Mouse (Mus musculus) hindbrain, embryonic 12.5 days (tissue): ENCODE results near the gene Adipor2. TPM values are rescaled to one million over a fixed set of nuclear protein-coding genes. Genes with fewer than 3 reads are reported as not detected.
A peak's percentile ranks its signal among the peaks of the same experiment; 100 is the strongest.

ENCODE experiments used
- ATAC-seq: fragments of 200-750 bp; cut with Nextera tagmentation; 2 replicates; pipeline ENCODE4 v1.8.0; 2017; ENCODE audit warnings: moderate TSS enrichment; ENCODE audit not compliant: low FRiP score
- H3K27ac ChIP-seq: fragments of 300-500 bp; sonication (generic); 2 replicates; pipeline ENCODE4 v1.5.1; 2016; ENCODE audit warnings: mild to moderate bottlenecking
- H3K27me3 ChIP-seq: fragments of 300-500 bp; sonication (generic); 2 replicates; pipeline ENCODE4 v1.6.1; 2016; ENCODE audit warnings: mild to moderate bottlenecking
- H3K36me3 ChIP-seq: fragments of 300-500 bp; sonication (generic); 2 replicates; pipeline ENCODE4 v1.6.1; 2016; ENCODE audit warnings: mild to moderate bottlenecking
- H3K4me1 ChIP-seq: fragments of 300-500 bp; sonication (generic); 2 replicates; pipeline ENCODE4 v1.6.1; 2016
- H3K4me2 ChIP-seq: fragments of 300-500 bp; sonication (generic); replicated peaks from 2 replicates; pipeline ENCODE4 v1.6.1; 2016; ENCODE audit warnings: mild to moderate bottlenecking
- H3K4me3 ChIP-seq: fragments of 300-500 bp; sonication (generic); 2 replicates; pipeline ENCODE4 v1.5.1; 2016; ENCODE audit warnings: mild to moderate bottlenecking
- H3K9ac ChIP-seq: fragments of 300-500 bp; sonication (generic); 2 replicates; pipeline ENCODE4 v1.6.1; 2016; ENCODE audit warnings: mild to moderate bottlenecking, moderate library complexity
- H3K9me3 ChIP-seq: fragments of 300-500 bp; sonication (generic); replicated peaks from 2 replicates; pipeline ENCODE4 v1.6.1; 2016; ENCODE audit warnings: mild to moderate bottlenecking
- WGBS: fragments of 180-500 bp; shearing (Covaris S2); methylation state at CpG from one replicate; pipeline ENCODE4 v1.1.7; 2016; 5-methylcytosine and 5-hydroxymethylcytosine counted together
- polyA plus RNA-seq: library from polyadenylated mRNA; unstranded; fragments of >200 nt; fragmentation: Nextera tagmentation; extraction: Ambion mirVana; gene quantifications from 2 replicates; pipeline ENCODE4 v1.2.1, GENCODE M21; 2016

The Adipor2 gene
- polyA plus RNA-seq, 1 experiment from 2014 or later: 37.0 TPM

DNA sequence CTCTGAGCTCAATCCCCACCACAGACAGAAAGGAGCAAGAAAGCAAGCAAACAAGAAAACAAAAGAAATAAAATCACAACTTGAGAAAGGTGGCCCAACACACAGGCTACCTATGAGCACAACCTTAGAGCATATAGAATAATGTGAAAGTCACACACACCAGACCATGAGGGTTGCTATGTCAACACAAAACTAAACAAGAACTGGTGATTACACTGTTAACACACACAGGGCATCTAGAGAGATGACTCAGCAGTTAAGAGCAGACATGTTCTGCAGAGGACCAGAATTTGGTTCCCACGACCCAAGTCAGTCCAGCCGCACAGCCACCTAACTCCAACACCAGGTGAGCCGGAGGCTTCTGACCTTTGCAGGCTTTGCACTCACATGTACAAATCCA is 14.5 kb downstream of the Adipor2 start:
- Histone ChIP-seq H3K27me3 (no peaks in the 10 kb centered on the region), H3K9me3 (no peaks in the 10 kb centered on the region), H3K4me2 (no peak overlapping the region), H3K36me3 (no peaks in the 10 kb centered on the region), H3K9ac (no peak overlapping the region), H3K4me1 (no peaks in the 10 kb centered on the region), H3K27ac (no peak overlapping the region), H3K4me3 (no peak overlapping the region)
- 81% methylated on average over 3 of the region's 3 CpGs for WGBS
- no peak for ATAC-seq

DNA sequence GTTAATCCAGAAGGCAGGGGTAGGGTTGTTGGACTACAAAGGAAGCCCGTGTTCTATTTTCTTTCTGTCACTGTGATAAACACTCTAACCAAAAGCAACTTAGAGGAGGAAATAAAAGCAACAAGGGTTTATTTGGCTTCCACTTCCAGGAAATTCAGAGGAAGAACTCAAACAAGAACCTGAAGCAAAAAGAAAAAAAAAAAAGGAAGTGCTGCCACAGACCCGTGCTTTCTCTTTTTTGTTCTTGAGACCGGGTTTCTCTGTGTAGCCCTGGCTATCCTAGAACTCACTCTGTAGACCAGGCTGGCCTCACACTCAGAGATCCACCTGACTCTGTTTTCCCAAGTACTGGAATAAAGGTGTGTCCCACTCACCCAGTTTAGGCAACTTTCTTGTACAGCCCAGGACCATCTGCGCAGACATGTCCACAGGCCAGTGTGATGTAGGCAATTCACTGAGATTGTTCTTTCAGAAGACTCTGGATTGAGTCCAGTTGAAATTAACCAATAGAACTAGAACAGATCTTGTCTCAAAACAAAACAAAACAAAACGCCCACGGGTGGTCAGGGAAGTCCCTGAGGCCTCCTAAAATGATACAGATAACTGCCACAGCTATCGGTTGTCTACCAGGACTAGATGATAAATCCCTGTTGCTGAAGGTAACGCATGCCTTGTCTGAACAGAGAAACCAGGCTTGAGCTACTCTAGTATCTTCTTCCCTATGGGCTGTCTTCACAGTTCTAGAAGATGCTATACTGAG is 15.8 kb downstream of the Adipor2 start:
- 93% methylated on average over 8 of the region's 8 CpGs for WGBS
- H3K27me3 ChIP-seq: no peaks in the 10 kb centered on the region
- no peaks in the 10 kb centered on the region for H3K4me1 ChIP-seq
- H3K4me3 ChIP-seq: no peak overlapping the region
- H3K9me3 ChIP-seq: no peaks in the 10 kb centered on the region
- no peak overlapping the region for H3K4me2 ChIP-seq
- H3K27ac ChIP-seq: no peak overlapping the region
- no peak for ATAC-seq
- H3K36me3 ChIP-seq: no peaks in the 10 kb centered on the region
- H3K9ac ChIP-seq: no peak overlapping the region

DNA sequence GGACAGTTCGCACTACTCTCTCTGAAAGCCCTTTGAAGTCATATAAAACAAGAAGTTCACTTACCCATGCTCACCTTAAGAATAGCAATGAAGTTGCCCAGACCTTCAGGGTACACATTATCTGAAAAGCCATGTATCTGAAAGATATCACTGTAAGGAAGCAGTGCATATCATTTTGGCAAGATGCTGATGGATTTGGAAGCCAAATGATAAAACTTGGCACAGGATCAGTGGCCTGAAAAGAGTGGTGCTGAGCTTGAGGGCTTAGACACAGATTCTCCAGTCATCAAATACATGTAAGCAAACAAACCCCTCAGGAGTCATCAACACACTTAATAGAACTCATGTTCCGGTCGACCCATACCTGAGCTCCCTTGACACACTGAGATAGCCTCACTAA is 16.9 kb downstream of the Adipor2 start:
- no peak overlapping the region for H3K27ac ChIP-seq
- WGBS: 97% methylated on average over 3 of the region's 3 CpGs
- H3K9me3 ChIP-seq: no peaks in the 10 kb centered on the region
- no peaks in the 10 kb centered on the region for H3K4me1 ChIP-seq
- ATAC-seq: no peak
- H3K36me3 ChIP-seq: no peaks in the 10 kb centered on the region
- no peak overlapping the region for H3K4me2 ChIP-seq
- no peak overlapping the region for H3K4me3 ChIP-seq
- H3K27me3 ChIP-seq: no peaks in the 10 kb centered on the region
- H3K9ac ChIP-seq: no peak overlapping the region

DNA sequence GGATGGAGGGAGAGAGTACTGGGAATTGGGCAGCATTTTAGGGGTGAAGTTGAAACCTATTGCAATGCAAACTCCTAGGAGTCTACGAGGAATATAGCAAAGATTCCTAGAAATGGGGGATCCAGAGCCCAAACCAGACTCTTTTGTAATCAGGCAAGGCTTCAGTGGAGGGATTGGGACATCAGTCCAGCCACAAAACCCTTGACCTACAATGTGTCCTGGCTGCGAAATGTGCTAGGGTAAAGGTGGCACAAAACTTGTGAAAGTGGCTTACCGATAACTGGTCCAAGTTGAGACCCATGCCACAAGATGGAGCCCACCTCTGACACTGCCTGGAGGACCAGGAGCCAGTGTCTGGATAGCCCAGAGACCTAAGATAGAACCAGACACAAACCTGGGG is 18.1 kb downstream of the Adipor2 start:
- Histone ChIP-seq H3K27me3 (no peaks in the 10 kb centered on the region), H3K36me3 (no peaks in the 10 kb centered on the region), H3K4me1 (no peaks in the 10 kb centered on the region), H3K9ac (no peak overlapping the region), H3K4me3 (no peak overlapping the region), H3K27ac (no peak overlapping the region), H3K4me2 (no peak overlapping the region), H3K9me3 (no peaks in the 10 kb centered on the region)
- no peak for ATAC-seq
- 91% methylated on average over 3 of the region's 3 CpGs for WGBS

DNA sequence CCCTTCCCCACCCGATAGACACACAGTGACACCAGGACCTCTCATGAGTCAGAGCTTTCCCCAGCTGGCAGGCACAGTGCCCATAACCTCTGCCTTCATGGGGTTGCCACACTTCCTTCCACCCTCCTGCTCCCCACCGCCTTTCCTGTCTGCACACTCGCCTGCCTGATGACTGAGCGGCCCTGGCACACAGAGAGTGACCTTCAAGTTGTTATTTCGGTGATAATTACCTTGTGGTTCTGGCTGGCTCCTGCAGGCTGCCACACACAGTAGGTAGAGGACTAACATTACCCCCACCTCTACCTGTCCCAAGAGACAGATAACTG is 21.2 kb downstream of the Adipor2 start:
- WGBS: 67% methylated on average over 5 of the region's 5 CpGs
- H3K4me3 ChIP-seq: no peak overlapping the region
- no peaks in the 10 kb centered on the region for H3K36me3 ChIP-seq
- no peak for ATAC-seq
- H3K27me3 ChIP-seq: no peaks in the 10 kb centered on the region
- no peak overlapping the region for H3K9ac ChIP-seq
- no peak overlapping the region for H3K27ac ChIP-seq
- no peaks in the 10 kb centered on the region for H3K4me1 ChIP-seq
- no peak overlapping the region for H3K4me2 ChIP-seq
- no peaks in the 10 kb centered on the region for H3K9me3 ChIP-seq

DNA sequence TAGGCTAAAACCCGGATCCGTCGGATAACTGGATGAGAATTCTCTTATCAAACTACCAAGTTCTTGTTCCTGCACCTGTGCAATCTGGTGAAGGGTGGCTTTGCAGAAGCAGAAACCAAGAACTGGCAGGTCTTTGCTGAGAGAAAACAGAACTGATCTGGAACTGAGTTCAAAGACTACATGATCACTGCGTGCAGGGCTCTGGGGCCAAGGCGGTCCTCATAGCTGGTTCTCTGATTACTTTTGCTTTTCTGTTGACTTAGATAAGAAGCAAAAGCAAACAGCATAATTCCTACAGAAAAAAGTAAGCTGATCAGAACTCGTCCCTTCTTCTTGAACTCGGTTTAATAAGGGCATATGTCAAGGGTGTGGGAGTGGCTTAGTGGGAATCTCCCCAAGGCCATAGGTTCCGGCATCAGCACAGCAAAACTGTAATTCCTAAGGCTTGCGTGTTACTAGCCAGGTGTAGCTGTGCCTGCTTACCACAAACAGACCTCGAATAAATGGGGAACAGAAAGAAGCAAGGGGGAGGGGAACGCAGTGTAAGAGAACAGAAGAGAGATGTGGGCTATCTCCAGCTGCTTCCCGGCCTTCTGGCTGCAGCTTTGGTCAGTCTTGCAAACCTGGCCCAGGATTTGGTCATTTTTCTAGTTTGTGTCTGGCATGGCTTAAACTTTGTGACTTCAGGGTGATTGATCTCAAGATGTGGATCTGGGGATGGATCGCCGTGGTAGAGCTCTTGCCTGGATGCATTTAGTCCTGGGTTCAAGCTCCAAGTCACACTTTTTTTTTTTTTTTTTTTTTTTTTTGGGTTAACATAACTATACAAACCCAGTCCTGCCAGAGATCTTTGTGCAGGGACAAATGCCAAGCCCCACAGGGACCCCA is 21.8 kb downstream of the Adipor2 start:
- no peaks in the 10 kb centered on the region for H3K36me3 ChIP-seq

DNA sequence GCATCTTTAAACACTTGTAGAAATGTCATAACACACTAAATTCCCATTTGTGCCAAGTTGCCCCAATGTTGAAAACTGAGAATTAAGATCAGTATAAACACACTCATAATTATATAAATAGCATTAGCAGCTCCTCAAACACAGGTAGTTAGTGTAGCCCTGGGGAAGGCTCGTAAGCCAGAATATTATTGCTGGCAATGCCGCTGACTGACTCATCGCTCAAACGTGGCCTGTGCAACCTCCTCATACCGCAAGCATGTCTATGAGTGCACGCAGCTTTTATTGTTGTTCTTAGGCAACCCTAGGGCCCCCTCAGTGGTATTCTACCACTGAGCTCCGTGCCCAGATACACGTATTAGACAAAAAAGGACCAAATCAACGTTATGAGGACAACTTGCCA is 24.7 kb downstream of the Adipor2 start:
- no peak overlapping the region for H3K4me2 ChIP-seq
- no peaks in the 10 kb centered on the region for H3K36me3 ChIP-seq
- no peaks in the 10 kb centered on the region for H3K27me3 ChIP-seq
- H3K4me3 ChIP-seq: no peak overlapping the region
- no peak for ATAC-seq
- H3K9ac ChIP-seq: no peak overlapping the region
- H3K9me3 ChIP-seq: no peaks in the 10 kb centered on the region
- WGBS: 89% methylated on average over 9 of the region's 9 CpGs
- H3K27ac ChIP-seq: no peak overlapping the region
- peaks cover 6% of the 10 kb centered on the region; the same call in 1 of the 2 replicates for H3K4me1 ChIP-seq

More for the DNA sequence above, 21.8 kb downstream of the Adipor2 start:
- Histone ChIP-seq H3K4me1 (no peaks in the 10 kb centered on the region), H3K4me3 (no peak overlapping the region), H3K27me3 (no peaks in the 10 kb centered on the region), H3K9ac (no peak overlapping the region), H3K4me2 (no peak overlapping the region), H3K27ac (no peak overlapping the region), H3K9me3 (no peaks in the 10 kb centered on the region)
- ATAC-seq: no peak
- 86% methylated on average over 14 of the region's 14 CpGs for WGBS

DNA sequence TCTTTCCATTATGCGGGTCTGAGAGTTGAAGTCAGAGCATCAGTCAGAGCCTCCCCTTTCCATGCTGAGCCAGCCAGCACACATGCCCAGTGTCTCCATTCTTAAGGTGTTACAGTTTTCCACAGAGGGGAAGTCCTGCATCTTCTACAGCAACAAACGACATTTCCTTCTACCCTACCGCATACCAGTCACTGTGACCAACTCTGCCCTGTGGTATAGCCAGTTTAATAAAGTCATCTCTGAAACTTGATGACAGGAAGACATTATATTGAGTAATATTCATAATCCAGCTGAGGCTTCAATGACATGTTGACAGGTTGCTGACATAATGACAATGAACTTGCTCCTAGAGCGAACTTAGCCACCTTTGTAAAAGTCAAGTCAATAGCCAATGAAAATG is 26.8 kb downstream of the Adipor2 start:
- H3K9ac ChIP-seq: no peak overlapping the region
- no peak for ATAC-seq
- H3K4me2 ChIP-seq: no peak overlapping the region
- no peaks in the 10 kb centered on the region for H3K36me3 ChIP-seq
- no peaks in the 10 kb centered on the region for H3K9me3 ChIP-seq
- 88% methylated on average over 4 of the region's 4 CpGs for WGBS
- no peaks in the 10 kb centered on the region for H3K27me3 ChIP-seq
- no peak overlapping the region for H3K27ac ChIP-seq
- peaks cover 19% of the 10 kb centered on the region for H3K4me1 ChIP-seq
- H3K4me3 ChIP-seq: no peak overlapping the region

DNA sequence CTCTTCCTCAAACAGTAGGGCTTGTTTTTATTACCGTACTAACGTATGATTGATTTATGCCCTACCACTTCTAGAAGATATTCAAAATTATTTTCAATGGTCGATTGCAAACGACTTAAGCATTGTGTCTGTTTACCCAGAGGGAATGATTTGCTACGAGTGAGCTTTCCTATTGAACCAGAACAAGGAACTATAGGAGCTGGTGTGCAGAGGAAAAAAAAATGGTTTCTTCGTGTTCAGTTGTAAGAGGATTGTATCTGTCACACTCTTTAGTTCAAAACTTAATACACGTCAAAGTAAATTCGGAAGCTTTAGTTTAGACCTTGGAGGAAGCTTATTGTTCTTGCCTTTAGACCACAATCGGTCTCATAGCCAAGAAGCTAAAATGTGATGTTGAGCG is 28.4 kb downstream of the Adipor2 start:
- no peaks in the 10 kb centered on the region for H3K36me3 ChIP-seq
- H3K4me3 ChIP-seq: peak overlapping the region; percentile 88
- H3K27ac ChIP-seq: peak overlapping the region; percentile 94
- no peaks in the 10 kb centered on the region for H3K27me3 ChIP-seq
- peak overlapping the region; percentile 94 for H3K9ac ChIP-seq
- peak; percentile 44; the same call in 1 of the 2 replicates for ATAC-seq
- H3K4me1 ChIP-seq: peaks cover 19% of the 10 kb centered on the region
- no peaks in the 10 kb centered on the region for H3K9me3 ChIP-seq
- peak overlapping the region; percentile 74 for H3K4me2 ChIP-seq
- 27% methylated on average over 10 of the region's 10 CpGs for WGBS

DNA sequence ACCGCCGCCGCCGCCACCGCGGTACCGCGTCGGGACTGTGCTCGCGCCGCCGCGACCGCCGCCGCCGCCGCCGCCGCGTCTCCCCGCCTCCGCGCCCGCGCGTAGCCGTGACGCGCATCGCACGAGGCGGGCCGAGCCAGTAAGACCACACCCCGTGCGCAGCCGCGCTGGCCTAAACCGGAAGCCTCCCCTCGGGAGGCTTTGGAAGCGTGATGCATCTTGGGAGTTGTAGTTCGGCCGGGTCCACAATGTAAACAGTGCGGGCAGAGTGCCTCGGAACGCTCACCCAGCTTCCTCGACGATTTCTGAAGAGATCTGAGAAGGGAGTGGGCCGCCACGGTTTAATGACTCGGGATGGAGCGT is 28.9 kb downstream of the Adipor2 start:
- Histone ChIP-seq H3K4me1 (peaks cover 19% of the 10 kb centered on the region), H3K27me3 (no peaks in the 10 kb centered on the region), H3K9me3 (no peaks in the 10 kb centered on the region), H3K4me2 (peak overlapping the region; percentile 74), H3K4me3 (peak overlapping the region; percentile 88), H3K36me3 (no peaks in the 10 kb centered on the region), H3K9ac (peak overlapping the region; percentile 94), H3K27ac (peak overlapping the region; percentile 94)
- ATAC-seq: peak; percentile 99
- WGBS: under 1% methylated on average over 53 of the region's 53 CpGs

DNA sequence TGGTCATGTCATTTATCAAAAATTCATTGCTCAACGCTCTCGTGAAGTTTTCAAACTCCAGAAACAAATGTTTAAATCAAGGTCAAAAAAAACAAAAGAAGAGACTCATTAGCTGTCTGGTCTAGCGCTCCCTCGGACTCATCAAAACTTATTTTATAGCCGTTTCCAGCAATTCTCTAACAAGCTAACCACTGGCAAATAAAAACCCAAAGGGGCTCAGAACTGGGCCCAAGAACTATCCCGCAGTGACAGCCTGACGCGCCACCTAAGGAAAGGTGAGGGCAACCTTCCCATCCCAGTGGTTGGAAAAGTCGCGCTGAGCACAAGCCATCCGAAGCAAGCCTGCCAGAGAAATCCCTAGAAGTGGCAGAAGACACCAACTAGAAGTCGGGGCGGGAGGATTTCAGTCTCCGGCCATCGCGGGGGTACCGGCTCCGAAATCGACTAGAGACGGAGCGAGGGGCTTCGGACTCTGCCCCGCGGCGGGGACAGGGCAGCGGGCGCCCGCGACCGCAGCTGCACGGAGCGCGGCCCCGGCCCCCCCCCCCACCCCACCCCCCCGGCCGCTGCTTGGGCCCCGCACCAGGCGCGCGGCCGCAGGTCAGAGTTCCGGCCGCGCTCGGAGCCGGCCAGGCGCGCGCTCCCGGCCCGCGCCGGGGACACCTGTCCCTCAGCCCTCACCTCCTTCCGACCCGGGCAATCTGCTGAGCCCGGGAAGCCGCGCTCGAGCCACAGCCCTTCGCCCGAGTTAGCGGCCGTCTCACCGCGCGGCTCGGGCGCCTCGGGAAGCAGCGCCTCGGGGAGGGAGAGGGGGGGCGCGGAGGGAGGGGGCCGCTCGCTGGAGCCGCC is 29.5 kb downstream of the Adipor2 start:
- Histone ChIP-seq H3K27ac (peak overlapping the region; percentile 94), H3K4me3 (peak overlapping the region; percentile 88), H3K27me3 (no peaks in the 10 kb centered on the region), H3K4me2 (peak overlapping the region; percentile 74), H3K4me1 (peaks cover 19% of the 10 kb centered on the region), H3K9ac (peak overlapping the region; percentile 94), H3K36me3 (no peaks in the 10 kb centered on the region), H3K9me3 (no peaks in the 10 kb centered on the region)
- under 1% methylated on average over 60 of the region's 76 CpGs for WGBS
- ATAC-seq: peak; percentile 92

DNA sequence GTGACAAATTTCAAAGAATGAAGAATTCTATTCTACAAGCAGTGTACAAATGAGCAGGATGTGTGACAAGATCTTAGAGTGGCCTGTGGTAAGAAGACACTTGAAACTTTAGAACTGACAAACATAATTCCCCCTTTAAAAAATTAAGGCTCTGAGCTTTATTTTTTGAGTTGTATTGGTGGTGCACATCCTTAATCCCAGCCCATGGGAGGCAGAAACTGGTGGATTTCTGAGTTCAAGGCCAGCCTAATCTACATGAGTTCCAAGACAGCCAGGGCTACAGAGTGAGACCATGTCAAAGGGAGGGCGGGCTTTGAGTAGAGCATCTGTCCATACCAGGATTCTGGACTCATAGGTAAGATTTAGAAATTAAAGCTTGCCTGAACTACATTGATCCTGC is 30.7 kb downstream of the Adipor2 start:
- no peaks in the 10 kb centered on the region for H3K36me3 ChIP-seq
- H3K27ac ChIP-seq: no peak overlapping the region
- H3K27me3 ChIP-seq: no peaks in the 10 kb centered on the region
- H3K9ac ChIP-seq: 0 out of 2 replicates have a peak overlapping the region, but pooled peaks have one; percentile 5
- WGBS: 89% methylated on average over 1 of the region's 1 CpGs
- ATAC-seq: no peak
- no peaks in the 10 kb centered on the region for H3K9me3 ChIP-seq
- H3K4me3 ChIP-seq: no peak overlapping the region
- H3K4me2 ChIP-seq: peak overlapping the region; percentile 74; the same call in 1 of the 2 replicates
- peaks cover 19% of the 10 kb centered on the region for H3K4me1 ChIP-seq
